Mouse (Mus musculus): ENCODE measurements around the gene Duoxa2.

- no peak for TF ChIP-seq CTCF (IDR thresholded peaks at IDR 0.05; ENCODE audit: low read depth)
- TF ChIP-seq EP300 (IDR thresholded peaks at IDR 0.05; ENCODE audit: low read depth), result no peak
Observed at GRCm38 (mm10) chr2:122286137-122286536, 12.6 kb upstream of the Duoxa2 start.

Data from heart, postnatal 0 days (tissue).